Comparison of ENCODE assay signal across 8 mouse cellular contexts in genomic region chr1:88094941-88095492, GRCm38 (mm10). TPM values are rescaled to one million over a fixed set of nuclear protein-coding genes. Genes with fewer than 3 reads are reported as not detected.
DNase-seq lines count a peak whose midpoint lies in the region; ATAC-seq and TF ChIP-seq lines count a peak whose summit lies in the region.

Gene Ugt1a7c (plus strand): TSS chr1:88095062.

- 0 out of 2 replicates have a peak within 1 kb of the TSS, but pooled peaks have one; percentile 19 for H3K9ac ChIP-seq in midbrain, postnatal 0 days (replicated peaks; ENCODE audit: low read length, poor library complexity, severe bottlenecking)
- no peak within 1 kb of the TSS for H3K9ac ChIP-seq in embryonic facial prominence, embryonic 12.5 days
- H3K9ac ChIP-seq in lung, embryonic 16.5 days (ENCODE audit: low read length): no peak within 1 kb of the TSS
- no peak within 1 kb of the TSS for H3K9ac ChIP-seq in forebrain, embryonic 12.5 days
- no peak within 1 kb of the TSS for H3K9ac ChIP-seq in forebrain, embryonic 14.5 days (ENCODE audit: low read length)

- H3K4me3 ChIP-seq in midbrain, postnatal 0 days (ENCODE audit: low read depth, low read length): no peak within 1 kb of the TSS
- H3K4me3 ChIP-seq in midbrain, embryonic 10.5 days: no peak within 1 kb of the TSS
- no peak within 1 kb of the TSS for H3K4me3 ChIP-seq in embryonic facial prominence, embryonic 12.5 days
- no peak within 1 kb of the TSS for H3K4me3 ChIP-seq in lung, embryonic 16.5 days (ENCODE audit: low read length)
- no peak within 1 kb of the TSS for H3K4me3 ChIP-seq in forebrain, embryonic 12.5 days (replicated peaks)
- H3K4me3 ChIP-seq in forebrain, embryonic 14.5 days (ENCODE audit: low read depth, low read length): no peak within 1 kb of the TSS

- no peak within 1 kb of the TSS for H3K4me2 ChIP-seq in midbrain, postnatal 0 days (ENCODE audit: low read depth, low read length, poor library complexity, severe bottlenecking)
- H3K4me2 ChIP-seq in embryonic facial prominence, embryonic 12.5 days (replicated peaks): no peak within 1 kb of the TSS; the same call in 1 of the 2 replicates
- no peak within 1 kb of the TSS for H3K4me2 ChIP-seq in lung, embryonic 16.5 days (ENCODE audit: low read depth, low read length)
- H3K4me2 ChIP-seq in forebrain, embryonic 12.5 days: no peak within 1 kb of the TSS
- no peak within 1 kb of the TSS for H3K4me2 ChIP-seq in forebrain, embryonic 14.5 days (ENCODE audit: low read length)

- no peaks in the 10 kb centered on the region for H3K36me3 ChIP-seq in midbrain, postnatal 0 days (ENCODE audit: insufficient read depth, low read length)
- H3K36me3 ChIP-seq in midbrain, embryonic 10.5 days: no peaks in the 10 kb centered on the region
- H3K36me3 ChIP-seq in embryonic facial prominence, embryonic 12.5 days: no peaks in the 10 kb centered on the region
- H3K36me3 ChIP-seq in lung, embryonic 16.5 days (ENCODE audit: control insufficient read depth, insufficient read depth, low read length): no peaks in the 10 kb centered on the region
- no peaks in the 10 kb centered on the region for H3K36me3 ChIP-seq in forebrain, embryonic 12.5 days (replicated peaks)
- no peaks in the 10 kb centered on the region for H3K36me3 ChIP-seq in forebrain, embryonic 14.5 days (ENCODE audit: control insufficient read depth, insufficient read depth, low read length)

- H3K27ac ChIP-seq in midbrain, postnatal 0 days (ENCODE audit: low read depth, low read length): no peak within 1 kb of the TSS
- no peak within 1 kb of the TSS for H3K27ac ChIP-seq in midbrain, embryonic 10.5 days (replicated peaks)
- peak within 1 kb of the TSS; percentile 9; the same call in 1 of the 2 replicates for H3K27ac ChIP-seq in embryonic facial prominence, embryonic 12.5 days
- H3K27ac ChIP-seq in lung, embryonic 16.5 days (ENCODE audit: low read length): peak within 1 kb of the TSS; percentile 57
- no peak within 1 kb of the TSS for H3K27ac ChIP-seq in forebrain, embryonic 12.5 days
- H3K27ac ChIP-seq in forebrain, embryonic 14.5 days (ENCODE audit: low read depth, low read length): no peak within 1 kb of the TSS

- H3K27me3 ChIP-seq in midbrain, postnatal 0 days (ENCODE audit: insufficient read depth, low read length): no peaks in the 10 kb centered on the region
- H3K27me3 ChIP-seq in midbrain, embryonic 10.5 days (ENCODE audit: low read depth, poor library complexity, severe bottlenecking): no peaks in the 10 kb centered on the region
- H3K27me3 ChIP-seq in embryonic facial prominence, embryonic 12.5 days: no peaks in the 10 kb centered on the region
- no peaks in the 10 kb centered on the region for H3K27me3 ChIP-seq in lung, embryonic 16.5 days (ENCODE audit: control insufficient read depth, insufficient read depth, low read depth, low read length)
- H3K27me3 ChIP-seq in forebrain, embryonic 12.5 days: no peaks in the 10 kb centered on the region
- no peaks in the 10 kb centered on the region for H3K27me3 ChIP-seq in forebrain, embryonic 14.5 days (replicated peaks; ENCODE audit: control insufficient read depth, insufficient read depth, low read length)

- H3K4me1 ChIP-seq in midbrain, postnatal 0 days (ENCODE audit: insufficient read depth, low read length): no peaks in the 10 kb centered on the region
- H3K4me1 ChIP-seq in midbrain, embryonic 10.5 days: no peaks in the 10 kb centered on the region
- no peaks in the 10 kb centered on the region for H3K4me1 ChIP-seq in embryonic facial prominence, embryonic 12.5 days
- H3K4me1 ChIP-seq in lung, embryonic 16.5 days (replicated peaks; ENCODE audit: control insufficient read depth, insufficient read depth, low read length): peaks cover 2% of the 10 kb centered on the region; the same call in 1 of the 2 replicates
- no peaks in the 10 kb centered on the region for H3K4me1 ChIP-seq in forebrain, embryonic 12.5 days
- no peaks in the 10 kb centered on the region for H3K4me1 ChIP-seq in forebrain, embryonic 14.5 days (ENCODE audit: control insufficient read depth, insufficient read depth, low read length)

- no peak for TF ChIP-seq CTCF in midbrain, postnatal 0 days (IDR thresholded peaks at IDR 0.05)

- 66% methylated on average over 10 of the region's 10 CpGs for WGBS in midbrain, postnatal 0 days
- 79% methylated on average over 10 of the region's 10 CpGs for WGBS in midbrain, embryonic 10.5 days
- WGBS in embryonic facial prominence, embryonic 12.5 days: 44% methylated on average over 10 of the region's 10 CpGs
- WGBS in lung, embryonic 16.5 days: 28% methylated on average over 10 of the region's 10 CpGs
- 68% methylated on average over 10 of the region's 10 CpGs for WGBS in forebrain, embryonic 12.5 days
- WGBS in forebrain, embryonic 14.5 days: 65% methylated on average over 10 of the region's 10 CpGs

- DNase-seq in midbrain, postnatal 0 days (ENCODE audit: low spot score): peak; percentile 1
- DNase-seq in midbrain, embryonic 10.5 days (ENCODE audit: low spot score): no peak
- DNase-seq in kidney, adult 18-20 months: peak; percentile 37
- peak; percentile 55 to 65 for DNase-seq in urinary bladder, postnatal 36 days (ENCODE audit: low spot score in 2 of 2)
- DNase-seq in forebrain, embryonic 14.5 days (ENCODE audit: low spot score): no peak

- ATAC-seq in midbrain, postnatal 0 days (ENCODE audit: low FRiP score): no peak
- ATAC-seq in embryonic facial prominence, embryonic 12.5 days (ENCODE audit: insufficient number of reproducible peaks, insufficient read depth, low FRiP score, low TSS enrichment): no peak
- peak; percentile 97 for ATAC-seq in lung, embryonic 16.5 days (ENCODE audit: low read depth)
- ATAC-seq in forebrain, embryonic 12.5 days (ENCODE audit: low FRiP score): no peak
- ATAC-seq in forebrain, embryonic 14.5 days: no peak

- H3K9me3 ChIP-seq in midbrain, postnatal 0 days (ENCODE audit: low read length): no peaks in the 10 kb centered on the region
- H3K9me3 ChIP-seq in midbrain, embryonic 10.5 days (replicated peaks): no peaks in the 10 kb centered on the region
- H3K9me3 ChIP-seq in embryonic facial prominence, embryonic 12.5 days: no peaks in the 10 kb centered on the region
- H3K9me3 ChIP-seq in lung, embryonic 16.5 days (ENCODE audit: control insufficient read depth, low read length): no peaks in the 10 kb centered on the region
- no peaks in the 10 kb centered on the region for H3K9me3 ChIP-seq in forebrain, embryonic 12.5 days
- H3K9me3 ChIP-seq in forebrain, embryonic 14.5 days (replicated peaks; ENCODE audit: control insufficient read depth, low read length): no peaks in the 10 kb centered on the region

RNA-seq across cellular contexts. Expression of gene Ugt1a7c, which starts in this region (rescaled TPM):
- total RNA-seq in midbrain, postnatal 0 days (2014; rRNA removed): 1.0 and 1.5 TPM in 2 replicates
- polyA plus RNA-seq in midbrain, postnatal 0 days (2015; fragmentation: Nextera tagmentation; extraction: Ambion mirVana): 1.6 and 2.7 TPM in 2 replicates
- 0.56 and 1.1 TPM in 2 replicates for polyA plus RNA-seq in midbrain, embryonic 10.5 days (2016; fragmentation: Nextera tagmentation; extraction: Ambion mirVana)
- 0.63 and 0.66 TPM in 2 replicates for polyA plus RNA-seq in embryonic facial prominence, embryonic 12.5 days (2016; fragmentation: Nextera tagmentation; extraction: Ambion mirVana)
- polyA plus RNA-seq in lung, embryonic 16.5 days (2015; fragmentation: Nextera tagmentation; extraction: Ambion mirVana): 2.3 TPM in 2 replicates
- polyA plus RNA-seq in forebrain, embryonic 12.5 days (2016; fragmentation: Nextera tagmentation; extraction: Ambion mirVana): 0.55 and 0.70 TPM in 2 replicates
- polyA plus RNA-seq in forebrain, embryonic 14.5 days (2014; fragmentation: Nextera tagmentation; extraction: Ambion mirVana): 0.36 and 1.3 TPM in 2 replicates

Comparison
In these comparisons a context has a peak if more than half of its experiments do, and no peak if none do; other contexts are left out.
1. DNase-seq: peak in midbrain, postnatal 0 days (single experiment), kidney, adult 18-20 months (single experiment) and urinary bladder, postnatal 36 days (2 of 2); none in midbrain, embryonic 10.5 days (single experiment) and forebrain, embryonic 14.5 days (single experiment).
2. H3K27ac ChIP-seq: peak in embryonic facial prominence, embryonic 12.5 days (single experiment) and lung, embryonic 16.5 days (single experiment); none in midbrain, postnatal 0 days (single experiment), midbrain, embryonic 10.5 days (single experiment), forebrain, embryonic 12.5 days (single experiment) and forebrain, embryonic 14.5 days (single experiment).